ENCODE assay signal across 8 mouse cellular contexts in the genomic region with DNA sequence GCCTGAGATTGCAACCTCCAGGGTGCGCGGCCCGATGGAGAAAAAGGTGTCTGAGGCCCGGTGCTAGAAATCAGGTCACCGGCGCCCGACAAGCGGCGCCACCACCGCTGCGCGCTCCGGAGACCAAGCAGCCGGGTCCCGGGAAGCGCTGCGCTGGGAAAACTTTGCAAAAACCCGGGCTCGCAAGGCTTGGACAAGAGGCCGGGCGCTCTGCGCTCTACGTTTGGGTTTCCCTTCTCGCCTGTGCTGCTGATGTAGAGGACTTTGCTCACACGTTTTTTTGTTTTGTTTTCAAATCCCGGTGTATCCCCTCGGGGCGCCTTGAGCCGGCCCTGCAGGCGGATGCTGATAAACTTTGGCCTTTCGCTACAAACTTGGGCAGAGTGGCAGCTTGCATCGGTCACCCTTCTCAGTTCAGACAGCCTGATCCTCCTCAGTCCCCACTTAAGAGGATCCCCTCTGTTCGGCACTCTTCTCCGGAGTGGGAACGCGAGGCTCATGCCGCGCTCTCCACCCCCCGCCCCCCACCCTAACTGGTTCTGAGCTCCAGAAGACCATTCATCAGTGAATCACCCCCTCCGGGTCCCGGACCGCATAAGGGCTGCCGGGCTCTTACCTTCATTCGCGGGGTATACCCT. TPM values are rescaled to one million over a fixed set of nuclear protein-coding genes. Genes with fewer than 3 reads are reported as not detected.
A peak's percentile ranks its signal among the peaks of the same experiment; 100 is the strongest.
DNase-seq lines count a peak whose midpoint lies in the region; ATAC-seq and TF ChIP-seq lines count a peak whose summit lies in the region.

No protein-coding gene starts in this region.

- no peaks in the 10 kb centered on the region for H3K9me3 ChIP-seq in forebrain, embryonic 11.5 days (ENCODE audit: control insufficient read depth, low read length)
- H3K9me3 ChIP-seq in heart, postnatal 0 days (replicated peaks; ENCODE audit: control insufficient read depth, low read length), result no peaks in the 10 kb centered on the region

- WGBS in forebrain, embryonic 11.5 days, result under 1% methylated on average over 45 of the region's 45 CpGs
- WGBS in heart, postnatal 0 days, result under 1% methylated on average over 45 of the region's 45 CpGs

- peak overlapping the region; percentile 57 for H3K4me3 ChIP-seq in C2C12 (ENCODE audit: insufficient read depth, poor library complexity, severe bottlenecking)
- peak overlapping the region; percentile 79 for H3K4me3 ChIP-seq in forebrain, embryonic 11.5 days (ENCODE audit: low read depth, low read length)
- peak overlapping the region; percentile 78 for H3K4me3 ChIP-seq in heart, postnatal 0 days (ENCODE audit: low read depth, low read length)

- peak overlapping the region; percentile 85 for H3K9ac ChIP-seq in forebrain, embryonic 11.5 days (ENCODE audit: low read length)
- H3K9ac ChIP-seq in heart, postnatal 0 days (replicated peaks; ENCODE audit: low read depth, low read length), result peak overlapping the region; percentile 62

- ATAC-seq in forebrain, embryonic 11.5 days (replicated peaks; ENCODE audit: low FRiP score), result peak; percentile 40
- peak; percentile 30 for ATAC-seq in heart, postnatal 0 days (ENCODE audit: insufficient read depth, low read depth)

- peaks cover 15% of the 10 kb centered on the region; the same call in 1 of the 2 replicates for H3K4me1 ChIP-seq in forebrain, embryonic 11.5 days (replicated peaks; ENCODE audit: control insufficient read depth, insufficient read depth, low read length)
- peaks cover 11% of the 10 kb centered on the region; the same call in 1 of the 2 replicates for H3K4me1 ChIP-seq in heart, postnatal 0 days (ENCODE audit: control insufficient read depth, insufficient read depth)

- peak overlapping the region; percentile 47 for H3ac ChIP-seq in C2C12 (ENCODE audit: control insufficient read depth, insufficient read length, low read depth)

- peaks cover 41% of the 10 kb centered on the region for H3K79me2 ChIP-seq in C2C12 (ENCODE audit: control insufficient read depth, insufficient read depth)

- H3K27me3 ChIP-seq in C2C12 (ENCODE audit: control insufficient read depth, insufficient read depth, insufficient read length), result no peaks in the 10 kb centered on the region
- no peaks in the 10 kb centered on the region for H3K27me3 ChIP-seq in forebrain, embryonic 11.5 days (ENCODE audit: control insufficient read depth, insufficient read depth, low read length)
- peaks cover 12% of the 10 kb centered on the region; the same call in 1 of the 2 replicates for H3K27me3 ChIP-seq in heart, postnatal 0 days (ENCODE audit: control insufficient read depth, insufficient read depth, low read length)

- H3K79me3 ChIP-seq in C2C12 (ENCODE audit: low read depth), result peaks cover 4% of the 10 kb centered on the region

- DNase-seq in adrenal gland, adult 18-20 months (ENCODE audit: low spot score in 2 of 2), result peak; percentile 36 to 41
- peak; percentile 77 for DNase-seq in forebrain, embryonic 11.5 days (ENCODE audit: low spot score)
- DNase-seq in heart, postnatal 0 days (ENCODE audit: low spot score), result peak; percentile 46
- DNase-seq in kidney, postnatal 25 days, result peak; percentile 61 to 73
- peak; percentile 65 for DNase-seq in lung, postnatal 10 days
- peak; percentile 75 for DNase-seq in retina, embryonic 14.5 days (ENCODE audit: low spot score)
- no peak for DNase-seq in thymus, postnatal 10 days (ENCODE audit: low spot score in 2 of 2)

- H3K4me2 ChIP-seq in forebrain, embryonic 11.5 days (ENCODE audit: low read depth, low read length, severe bottlenecking), result peak overlapping the region; percentile 99
- peak overlapping the region; percentile 86 for H3K4me2 ChIP-seq in heart, postnatal 0 days (ENCODE audit: low read depth, low read length)

- TF ChIP-seq EP300 in heart, postnatal 0 days (IDR thresholded peaks at IDR 0.05; ENCODE audit: low read depth), result no peak

- no peak for TF ChIP-seq CTCF in C2C12 (IDR thresholded peaks at IDR 0.05; ENCODE audit: control insufficient read depth, insufficient read depth, insufficient read length)
- 0 out of 2 replicates have a peak, but pooled peaks have one; percentile 6 for TF ChIP-seq CTCF in heart, postnatal 0 days (IDR thresholded peaks at IDR 0.05; ENCODE audit: low read depth)

- H3K36me3 ChIP-seq in C2C12 (ENCODE audit: control insufficient read depth, insufficient read depth), result no peaks in the 10 kb centered on the region
- H3K36me3 ChIP-seq in forebrain, embryonic 11.5 days (ENCODE audit: control insufficient read depth, insufficient read depth, low read length), result peaks cover 3% of the 10 kb centered on the region; the same call in 1 of the 2 replicates
- no peaks in the 10 kb centered on the region for H3K36me3 ChIP-seq in heart, postnatal 0 days (replicated peaks; ENCODE audit: control insufficient read depth, insufficient read depth, low read length)

- peak overlapping the region; percentile 91 for H3K27ac ChIP-seq in forebrain, embryonic 11.5 days (ENCODE audit: low read depth, low read length)
- peak overlapping the region; percentile 45 for H3K27ac ChIP-seq in heart, postnatal 0 days (ENCODE audit: low read depth)

TF ChIP-seq in C2C12, 6 proteins besides CTCF, POLR2A, EP300 and RAD21:
- TF ChIP-seq MYOG (IDR thresholded peaks at IDR 0.05; ENCODE audit: control insufficient read depth, extremely low read depth, insufficient read length) (no peak), CEBPB (IDR thresholded peaks at IDR 0.05; ENCODE audit: low read depth) (no peak), MAX (IDR thresholded peaks at IDR 0.05) (no peak), MYOD1 (IDR thresholded peaks at IDR 0.05; ENCODE audit: control insufficient read depth, insufficient read length, low read depth) (no peak), USF1 (IDR thresholded peaks at IDR 0.05; ENCODE audit: low read depth) (no peak), FOSL1 (IDR thresholded peaks at IDR 0.05; ENCODE audit: insufficient read depth, low read length, poor library complexity, severe bottlenecking) (no peak)

RNA-seq across cellular contexts. Expression of a gene that starts 0.4 kb away (rescaled TPM):
- polyA plus RNA-seq in C2C12 (2012; fragmentation: generic; extraction: Trizol), result 1.9 TPM
- total RNA-seq in adrenal gland, adult 18-20 months (2021), result 1 to 10 TPM; 2.5 to 2.8 TPM
- 38.4 and 42.9 TPM in 2 replicates for polyA plus RNA-seq in forebrain, embryonic 11.5 days (2014; fragmentation: Nextera tagmentation; extraction: Ambion mirVana)
- total RNA-seq in heart, postnatal 0 days (2014; rRNA removed; ENCODE audit: low replicate concordance), result 20.3 and 27.3 TPM in 2 replicates
- polyA plus RNA-seq in heart, postnatal 0 days (2015; fragmentation: Nextera tagmentation; extraction: Ambion mirVana), result 8.5 TPM in 2 replicates

Comparison
In these comparisons a context has a peak if more than half of its experiments do, and no peak if none do; other contexts are left out.
1. DNase-seq: peak in adrenal gland, adult 18-20 months (2 of 2), forebrain, embryonic 11.5 days (single experiment), heart, postnatal 0 days (single experiment), kidney, postnatal 25 days (2 of 2), lung, postnatal 10 days (single experiment) and retina, embryonic 14.5 days (single experiment); none in thymus, postnatal 10 days (0 of 2).
2. Peak in every context shown above with its lines, with median percentiles within 50 percentile points of each other: H3K4me3 ChIP-seq.